Mouse (Mus musculus) midbrain, embryonic 13.5 days (tissue): ENCODE data around the gene Filip1l. TPM values are rescaled to one million over a fixed set of nuclear protein-coding genes. Genes with fewer than 3 reads are reported as not detected.
A peak's percentile ranks its signal among the peaks of the same experiment; 100 is the strongest.

ENCODE experiments used
- ATAC-seq: fragments of 200-750 bp; cut with Nextera tagmentation; 2 replicates; pipeline ENCODE4 v1.8.0; 2017; ENCODE audit warnings: mild to moderate bottlenecking, moderate TSS enrichment, moderate library complexity
- H3K27ac ChIP-seq: fragments of 300-500 bp; sonication (generic); 2 replicates; pipeline ENCODE4 v1.5.1; 2015; ENCODE audit warnings: inconsistent platforms, mild to moderate bottlenecking, moderate library complexity
- H3K27me3 ChIP-seq: fragments of 300-500 bp; sonication (generic); 2 replicates; pipeline ENCODE4 v1.6.1; 2015; ENCODE audit warnings: mild to moderate bottlenecking, inconsistent platforms
- H3K36me3 ChIP-seq: fragments of 300-500 bp; sonication (generic); 2 replicates; pipeline ENCODE4 v1.6.1; 2015; ENCODE audit warnings: mild to moderate bottlenecking, inconsistent platforms
- H3K4me1 ChIP-seq: fragments of 300-500 bp; sonication (generic); replicated peaks from 2 replicates; pipeline ENCODE4 v1.6.1; 2015; ENCODE audit warnings: inconsistent platforms
- H3K4me2 ChIP-seq: fragments of 300-500 bp; sonication (generic); replicated peaks from 2 replicates; pipeline ENCODE4 v1.6.1; 2015; ENCODE audit warnings: moderate library complexity, mild to moderate bottlenecking, inconsistent platforms
- H3K4me3 ChIP-seq: fragments of 300-500 bp; sonication (generic); replicated peaks from 2 replicates; pipeline ENCODE4 v1.5.1; 2015; ENCODE audit warnings: mild to moderate bottlenecking, inconsistent platforms
- H3K9ac ChIP-seq: fragments of 300-500 bp; sonication (generic); replicated peaks from 2 replicates; pipeline ENCODE4 v1.6.1; 2015; ENCODE audit warnings: mild to moderate bottlenecking, inconsistent platforms
- H3K9me3 ChIP-seq: fragments of 300-500 bp; sonication (generic); 2 replicates; pipeline ENCODE4 v1.6.1; 2016; ENCODE audit warnings: mild to moderate bottlenecking, inconsistent platforms
- WGBS: fragments of 180-500 bp; shearing (Covaris S2); methylation state at CpG from one replicate; pipeline ENCODE4 v1.1.7; 2015; 5-methylcytosine and 5-hydroxymethylcytosine counted together
- polyA plus RNA-seq: library from polyadenylated mRNA; unstranded; fragments of >200 nt; fragmentation: Nextera tagmentation; extraction: Ambion mirVana; gene quantifications from 2 replicates; pipeline ENCODE4 v1.2.1, GENCODE M21; 2015

Filip1l gene
- polyA plus RNA-seq, 1 experiment from 2014 or later = 2.9 TPM

DNA sequence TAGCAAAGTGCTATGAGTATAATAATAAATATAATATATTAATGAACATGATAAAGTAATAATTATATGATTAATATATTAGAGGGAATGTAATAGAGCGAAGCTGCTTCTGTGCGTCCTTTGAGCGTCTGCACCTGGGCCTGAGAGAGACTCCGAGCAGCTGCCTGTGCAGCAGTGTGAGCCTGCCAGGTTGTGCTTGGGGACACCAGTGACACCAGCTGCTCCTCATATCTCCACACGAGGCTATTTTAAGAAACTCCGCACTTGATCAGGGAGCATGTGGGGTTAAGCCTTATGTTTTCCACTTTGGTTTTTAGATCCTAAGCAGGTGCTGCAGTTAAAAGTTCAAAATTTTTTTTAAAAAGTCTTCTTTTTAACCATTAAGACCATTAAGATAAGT is 4.1 kb downstream of the Filip1l start:
- Histone ChIP-seq H3K27me3 (no peaks in the 10 kb centered on the region), H3K4me1 (peaks cover 11% of the 10 kb centered on the region; the same call in 1 of the 2 replicates), H3K4me3 (no peak overlapping the region), H3K36me3 (no peaks in the 10 kb centered on the region), H3K9me3 (no peaks in the 10 kb centered on the region), H3K4me2 (no peak overlapping the region), H3K9ac (no peak overlapping the region), H3K27ac (no peak overlapping the region)
- WGBS = 83% methylated on average over 6 of the region's 6 CpGs
- ATAC-seq = no peak

DNA sequence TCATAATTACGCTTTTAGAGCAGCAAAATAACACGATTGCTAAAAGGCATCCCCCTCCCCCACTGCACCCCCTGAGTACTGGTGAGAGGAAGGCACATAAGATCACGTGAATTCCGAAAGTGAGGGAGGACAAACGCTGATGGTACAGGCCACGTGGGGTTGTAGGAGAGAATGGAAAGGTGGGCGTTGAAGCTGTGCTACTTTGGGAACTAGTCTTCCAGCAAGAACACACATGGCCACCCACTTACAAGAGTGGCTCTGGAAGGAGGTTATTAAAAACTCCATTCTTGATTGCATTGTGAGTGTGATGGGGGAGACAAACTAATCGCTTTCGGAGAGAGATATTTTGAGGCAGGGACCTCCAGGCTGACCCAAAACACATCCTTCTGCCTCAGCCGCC is 6.4 kb downstream of the Filip1l start:
- WGBS = 89% methylated on average over 10 of the region's 10 CpGs
- no peaks in the 10 kb centered on the region for H3K27me3 ChIP-seq

GRCm38 (mm10) chr16:57360785-57361184 is 7.9 kb downstream of the Filip1l start:
- WGBS = 89% methylated on average over 3 of the region's 3 CpGs
- no peak overlapping the region for H3K27ac ChIP-seq
- no peaks in the 10 kb centered on the region for H3K36me3 ChIP-seq
- no peak overlapping the region for H3K4me2 ChIP-seq
- H3K27me3 ChIP-seq = no peaks in the 10 kb centered on the region
- no peak overlapping the region for H3K9ac ChIP-seq
- peaks cover 3% of the 10 kb centered on the region; the same call in 1 of the 2 replicates for H3K4me1 ChIP-seq
- no peaks in the 10 kb centered on the region for H3K9me3 ChIP-seq
- no peak overlapping the region for H3K4me3 ChIP-seq
- no peak for ATAC-seq

More for the DNA sequence above, 6.4 kb downstream of the Filip1l start:
- Histone ChIP-seq H3K4me3 (no peak overlapping the region), H3K4me2 (no peak overlapping the region), H3K36me3 (no peaks in the 10 kb centered on the region), H3K27ac (no peak overlapping the region), H3K9me3 (no peaks in the 10 kb centered on the region), H3K4me1 (peaks cover 3% of the 10 kb centered on the region; the same call in 1 of the 2 replicates), H3K9ac (no peak overlapping the region)
- no peak for ATAC-seq

GRCm38 (mm10) chr16:57362679-57363401 is 9.9 kb downstream of the Filip1l start:
- Histone ChIP-seq H3K27ac (no peak overlapping the region), H3K9me3 (no peaks in the 10 kb centered on the region), H3K4me3 (no peak overlapping the region), H3K4me1 (peaks cover 3% of the 10 kb centered on the region; the same call in 1 of the 2 replicates), H3K9ac (0 out of 2 replicates have a peak overlapping the region, but pooled peaks have one; percentile 25), H3K4me2 (peak overlapping the region; percentile 43), H3K27me3 (no peaks in the 10 kb centered on the region), H3K36me3 (no peaks in the 10 kb centered on the region)
- peak; percentile 91 for ATAC-seq
- WGBS = 39% methylated on average over 18 of the region's 18 CpGs

DNA sequence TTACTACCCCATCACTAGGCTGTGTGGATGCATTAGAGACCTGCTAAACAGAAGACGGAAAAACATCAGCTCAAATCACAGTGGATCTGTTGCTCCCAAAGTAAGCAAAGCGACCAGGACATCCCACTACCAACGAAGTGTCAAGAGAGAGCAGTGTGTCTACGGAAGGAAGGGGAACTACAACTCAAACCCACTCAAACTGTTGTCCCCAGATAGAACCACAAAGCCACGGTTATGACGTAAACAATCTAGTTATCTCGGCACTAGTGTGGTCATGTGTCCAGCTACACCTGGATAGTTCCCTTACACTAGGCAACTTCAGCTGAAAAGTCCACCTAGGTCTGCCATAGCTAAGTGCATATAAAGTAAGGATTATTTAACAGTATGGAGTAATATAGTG is 11.6 kb downstream of the Filip1l start:
- Histone ChIP-seq H3K9ac (no peak overlapping the region), H3K4me2 (no peak overlapping the region), H3K27ac (no peak overlapping the region), H3K4me3 (no peak overlapping the region), H3K4me1 (peaks cover 3% of the 10 kb centered on the region; the same call in 1 of the 2 replicates), H3K36me3 (no peaks in the 10 kb centered on the region), H3K9me3 (no peaks in the 10 kb centered on the region), H3K27me3 (no peaks in the 10 kb centered on the region)
- 90% methylated on average over 7 of the region's 7 CpGs for WGBS
- ATAC-seq = no peak

DNA sequence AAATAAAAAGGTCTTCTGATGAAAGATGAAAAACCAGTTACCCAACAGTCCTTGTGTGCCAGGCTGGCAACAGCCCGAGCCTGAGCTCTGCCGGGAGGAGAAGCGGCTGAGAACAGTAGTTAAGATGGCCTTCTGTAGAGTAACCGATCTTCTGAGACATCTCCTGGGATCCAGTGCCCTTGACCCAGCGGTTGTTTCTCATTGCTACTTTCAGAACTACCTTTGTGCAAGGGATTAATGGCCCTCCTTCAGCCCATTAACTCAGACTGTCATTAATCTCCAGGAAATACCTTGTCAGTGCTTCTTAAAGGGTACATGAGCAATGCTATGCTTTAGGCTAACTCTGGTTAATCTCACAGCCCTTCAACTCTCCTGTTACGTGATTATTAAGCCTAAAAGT is 13.2 kb downstream of the Filip1l start:
- no peak for ATAC-seq
- no peak overlapping the region for H3K27ac ChIP-seq
- no peak overlapping the region for H3K9ac ChIP-seq
- H3K36me3 ChIP-seq = no peaks in the 10 kb centered on the region
- WGBS = 82% methylated on average over 6 of the region's 6 CpGs
- H3K27me3 ChIP-seq = no peaks in the 10 kb centered on the region
- no peak overlapping the region for H3K4me3 ChIP-seq
- H3K4me2 ChIP-seq = no peak overlapping the region
- no peaks in the 10 kb centered on the region for H3K9me3 ChIP-seq
- peaks cover 3% of the 10 kb centered on the region; the same call in 1 of the 2 replicates for H3K4me1 ChIP-seq

DNA sequence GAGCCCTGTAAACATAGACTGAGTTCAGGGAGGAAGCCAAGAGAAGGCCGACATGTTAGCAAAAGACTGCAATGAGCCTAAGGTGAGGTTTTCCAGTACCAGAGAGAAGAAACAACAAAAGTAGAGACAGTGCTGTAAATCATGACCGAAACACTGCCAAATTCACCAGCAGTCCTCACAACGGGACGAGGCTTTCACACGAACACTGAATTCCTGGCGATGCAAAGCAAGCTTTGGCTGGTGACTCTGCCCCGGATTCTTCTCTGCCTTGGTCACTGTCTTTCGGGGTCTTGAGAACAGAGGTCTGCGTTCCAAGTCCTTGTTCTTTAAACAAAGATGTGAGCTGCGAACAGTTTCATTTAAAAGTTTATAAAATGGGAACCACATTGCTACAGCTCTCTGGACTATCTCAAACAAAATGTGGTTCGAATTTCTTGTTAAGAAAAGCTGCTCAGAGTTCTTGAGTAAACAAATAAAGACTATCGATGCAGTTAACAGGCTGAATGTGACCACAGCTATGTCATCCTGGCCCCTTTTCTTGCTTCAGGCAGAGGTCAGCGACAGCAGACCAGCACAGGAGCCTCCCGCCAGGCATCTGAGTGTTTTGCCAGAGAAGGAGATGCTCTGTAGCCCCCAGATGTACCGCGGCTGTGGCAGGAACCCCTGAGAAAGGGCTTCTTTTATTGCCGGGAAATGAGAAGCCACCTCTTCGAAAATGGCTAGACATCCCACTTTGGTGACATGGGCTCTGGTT is 14.2 kb downstream of the Filip1l start:
- no peak for ATAC-seq
- Histone ChIP-seq H3K9ac (no peak overlapping the region), H3K4me3 (no peak overlapping the region), H3K9me3 (no peaks in the 10 kb centered on the region), H3K4me2 (no peak overlapping the region), H3K36me3 (no peaks in the 10 kb centered on the region), H3K4me1 (peaks cover 3% of the 10 kb centered on the region; the same call in 1 of the 2 replicates), H3K27me3 (no peaks in the 10 kb centered on the region), H3K27ac (no peak overlapping the region)
- WGBS = 78% methylated on average over 18 of the region's 18 CpGs

DNA sequence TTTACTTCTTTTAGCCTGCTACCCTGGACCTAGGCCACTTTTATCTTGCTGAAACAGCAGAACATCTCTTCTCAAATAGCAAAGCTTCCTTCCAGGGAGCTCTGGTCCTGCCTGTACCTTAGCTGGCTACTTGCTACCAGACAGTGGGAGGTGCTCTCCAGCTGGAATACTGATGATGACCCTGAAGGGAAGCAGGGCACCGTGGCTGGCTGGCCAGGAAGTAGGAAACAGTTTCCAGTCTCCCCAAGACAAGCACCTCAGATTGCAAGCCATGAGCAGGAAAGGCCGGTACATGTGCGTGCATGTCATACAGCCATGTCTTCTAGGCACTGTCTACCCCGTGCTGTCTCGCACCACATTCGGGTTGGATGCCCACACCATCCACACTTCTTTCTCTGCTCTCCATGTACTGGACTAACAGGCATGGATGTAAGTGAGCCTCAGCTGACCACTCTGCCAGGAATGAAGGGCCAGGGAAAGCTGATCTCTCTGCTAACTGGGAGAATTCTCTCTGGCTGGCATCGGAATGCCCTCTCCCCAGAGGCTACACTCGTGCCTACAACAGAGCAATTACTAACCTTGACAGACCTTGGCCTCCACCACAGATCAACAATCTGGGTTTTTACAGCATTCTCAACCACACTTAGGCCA is 17.1 kb downstream of the Filip1l start:
- no peaks in the 10 kb centered on the region for H3K4me1 ChIP-seq
- H3K27me3 ChIP-seq = no peaks in the 10 kb centered on the region
- H3K4me2 ChIP-seq = no peak overlapping the region
- 88% methylated on average over 8 of the region's 8 CpGs for WGBS
- H3K4me3 ChIP-seq = no peak overlapping the region
- no peak overlapping the region for H3K9ac ChIP-seq
- H3K9me3 ChIP-seq = no peaks in the 10 kb centered on the region
- no peaks in the 10 kb centered on the region for H3K36me3 ChIP-seq
- H3K27ac ChIP-seq = no peak overlapping the region
- no peak for ATAC-seq

- H3K4me2 ChIP-seq = no peak overlapping the region
- no peaks in the 10 kb centered on the region for H3K9me3 ChIP-seq
- no peak overlapping the region for H3K4me3 ChIP-seq
- no peak for ATAC-seq
- no peaks in the 10 kb centered on the region for H3K27me3 ChIP-seq
- no peak overlapping the region for H3K27ac ChIP-seq
- no peaks in the 10 kb centered on the region for H3K36me3 ChIP-seq
- 90% methylated on average over 3 of the region's 3 CpGs for WGBS
- no peaks in the 10 kb centered on the region for H3K4me1 ChIP-seq
- H3K9ac ChIP-seq = no peak overlapping the region
These were observed 19.3 kb downstream of the Filip1l start for GRCm38 (mm10) chr16:57372156-57372555.

GRCm38 (mm10) chr16:57375248-57375837 is 22.4 kb downstream of the Filip1l start:
- Histone ChIP-seq H3K4me3 (no peak overlapping the region), H3K36me3 (no peaks in the 10 kb centered on the region), H3K4me1 (no peaks in the 10 kb centered on the region), H3K4me2 (no peak overlapping the region), H3K9ac (no peak overlapping the region), H3K9me3 (no peaks in the 10 kb centered on the region), H3K27me3 (no peaks in the 10 kb centered on the region), H3K27ac (no peak overlapping the region)
- ATAC-seq = no peak
- WGBS = 85% methylated on average over 7 of the region's 7 CpGs

DNA sequence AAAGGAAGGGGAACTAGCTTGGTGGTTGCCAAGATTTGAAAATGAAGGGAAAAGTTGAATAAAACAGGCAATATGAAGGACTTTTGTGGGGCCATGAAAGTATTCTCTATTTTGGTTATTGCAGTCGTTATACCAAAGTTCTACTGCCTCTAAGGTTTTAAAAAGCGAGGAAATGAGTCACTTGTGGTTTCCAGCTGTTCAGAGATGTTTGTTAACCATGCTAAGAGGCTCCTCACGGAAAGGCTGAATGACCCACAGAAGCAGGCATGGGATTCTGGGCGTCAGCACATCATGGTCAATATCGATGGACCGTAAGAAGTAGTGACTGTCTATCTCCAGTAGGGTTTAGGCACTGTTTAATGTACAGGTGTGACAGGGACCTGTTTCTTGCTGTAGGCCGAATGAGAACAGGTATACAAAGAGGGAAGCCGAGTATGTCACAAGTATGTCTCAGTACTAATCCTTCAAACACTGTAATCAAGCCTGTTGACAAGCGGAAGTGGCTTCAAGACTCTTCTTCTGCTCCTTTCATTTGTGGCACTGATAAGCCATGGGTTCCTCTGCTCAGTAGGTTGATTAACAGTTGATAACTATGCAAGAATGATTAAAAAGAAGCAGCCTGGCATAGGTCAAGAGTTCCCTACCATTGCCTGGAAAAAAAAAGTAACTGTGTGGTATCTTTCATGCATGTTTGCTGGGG is 25.9 kb downstream of the Filip1l start:
- 87% methylated on average over 9 of the region's 9 CpGs for WGBS
- Histone ChIP-seq H3K36me3 (no peaks in the 10 kb centered on the region), H3K4me2 (no peak overlapping the region), H3K27me3 (no peaks in the 10 kb centered on the region), H3K4me3 (no peak overlapping the region), H3K4me1 (no peaks in the 10 kb centered on the region), H3K9ac (no peak overlapping the region), H3K27ac (no peak overlapping the region), H3K9me3 (no peaks in the 10 kb centered on the region)
- ATAC-seq = no peak
